In the genomic region with DNA sequence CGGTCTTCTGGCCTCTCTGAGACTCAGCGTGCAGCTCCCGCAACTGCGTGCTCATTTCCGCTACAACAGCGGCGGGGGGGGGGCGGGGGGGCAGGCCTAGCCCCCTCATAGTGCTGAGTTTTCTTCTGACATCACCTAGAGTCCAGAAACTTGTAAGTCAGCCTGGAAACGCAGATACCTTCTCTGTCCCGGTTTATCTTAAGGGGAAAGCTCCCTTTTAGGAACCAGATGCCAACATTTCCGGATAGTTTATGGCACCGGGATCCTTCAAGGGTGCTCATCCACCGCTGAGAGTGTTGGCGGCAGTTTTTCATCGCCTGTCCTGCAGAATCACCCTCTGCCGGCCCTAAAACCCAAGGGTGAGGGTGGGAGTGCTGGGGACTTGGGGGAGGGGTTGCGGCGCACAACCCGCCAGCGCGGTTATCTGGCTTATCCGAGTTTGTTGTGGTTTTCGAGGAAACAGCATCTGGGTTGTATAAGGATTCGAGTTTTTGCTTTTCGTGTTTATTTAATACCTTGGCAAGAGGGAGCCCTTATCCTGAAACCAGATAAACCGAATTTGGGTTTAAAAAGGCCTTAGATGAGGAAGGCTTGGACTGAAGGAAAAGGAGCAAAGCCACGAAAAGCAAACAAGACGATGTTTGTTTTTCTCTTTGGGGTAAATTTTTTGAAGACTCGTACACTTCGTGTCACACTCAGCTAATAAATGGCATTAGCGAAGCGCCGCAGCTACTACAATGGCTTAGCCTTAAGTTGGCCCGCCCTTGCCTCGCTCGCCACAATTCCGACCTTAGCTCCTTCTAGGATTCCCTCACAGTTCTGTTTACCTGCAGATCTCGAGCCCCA, we compare ENCODE assay signal across 7 mouse cellular contexts. TPM values are rescaled to one million over a fixed set of nuclear protein-coding genes. Genes with fewer than 3 reads are reported as not detected.
DNase-seq lines count a peak whose midpoint lies in the region; ATAC-seq and TF ChIP-seq lines count a peak whose summit lies in the region.

No protein-coding gene starts in this region.

- no peak overlapping the region for H3K27ac ChIP-seq in ES-E14 (ENCODE audit: insufficient read depth, low read depth, low read length, poor library complexity, severe bottlenecking)
- H3K27ac ChIP-seq in heart, embryonic 13.5 days (replicated peaks) = peak overlapping the region; percentile 98
- peak overlapping the region; percentile 98 for H3K27ac ChIP-seq in stomach, postnatal 0 days (replicated peaks)

- H3K4me3 ChIP-seq in ES-E14 (ENCODE audit: insufficient read depth in 1 of 2, low read depth in 1 of 2, low read length in 2 of 2, poor library complexity in 1 of 2, severe bottlenecking in 1 of 2) = peak overlapping the region; percentile 60 to 62
- peak overlapping the region; percentile 86 for H3K4me3 ChIP-seq in heart, embryonic 13.5 days
- H3K4me3 ChIP-seq in stomach, postnatal 0 days (ENCODE audit: low read depth, low read length) = peak overlapping the region; percentile 60

- H3K9ac ChIP-seq in ES-E14 (ENCODE audit: insufficient read depth, low read depth, low read length, poor library complexity, severe bottlenecking) = 0 out of 2 replicates have a peak overlapping the region, but pooled peaks have one; percentile 26
- peak overlapping the region; percentile 93 for H3K9ac ChIP-seq in heart, embryonic 13.5 days
- H3K9ac ChIP-seq in stomach, postnatal 0 days (ENCODE audit: low read length) = peak overlapping the region; percentile 82

- H3K9me3 ChIP-seq in ES-E14 (ENCODE audit: control insufficient read depth, insufficient read depth, low read depth, low read length) = no peaks in the 10 kb centered on the region
- H3K9me3 ChIP-seq in heart, embryonic 13.5 days = no peaks in the 10 kb centered on the region
- no peaks in the 10 kb centered on the region for H3K9me3 ChIP-seq in stomach, postnatal 0 days (ENCODE audit: control insufficient read depth, low read length)

- H3K4me2 ChIP-seq in heart, embryonic 13.5 days = peak overlapping the region; percentile 88
- peak overlapping the region; percentile 91 for H3K4me2 ChIP-seq in stomach, postnatal 0 days (replicated peaks; ENCODE audit: low read depth)

- in situ Hi-C loops in ES-E14 (cut with MboI; ENCODE audit: low sequenced_read_pairs in 2 of 2, unreplicated experiment in 2 of 2) = loop anchor here in 1 of 2 experiments (25.0 kb wide), 3 partner anchors 313 to 1188 kb away; no protein-coding TSS in a partner anchor

- whole genome bisulfite sequencing in heart, embryonic 13.5 days = under 1% methylated on average over 38 of the region's 38 CpGs
- WGBS in stomach, postnatal 0 days = 1% methylated on average over 38 of the region's 38 CpGs

- peak; percentile 23 for DNase-seq in B cell, adult 2 months
- no peak for DNase-seq in ES-E14 (ENCODE audit: low read depth, low spot score)
- DNase-seq in embryo, embryonic 9.5 days (ENCODE audit: extremely low spot score) = peak; percentile 91
- DNase-seq in kidney, postnatal 10 days = peak; percentile 68
- DNase-seq in lung, postnatal 36 days = peak; percentile 54
- peak; percentile 51 for DNase-seq in stomach, postnatal 0 days (ENCODE audit: low spot score)

- peaks cover 2 to 10% of the 10 kb centered on the region in 2 experiments; a peak in 2 of 4 replicates for H3K4me1 ChIP-seq in ES-E14 (ENCODE audit: control insufficient read depth in 2 of 2, insufficient read depth in 2 of 2, low read length in 2 of 2, poor library complexity in 1 of 2)
- H3K4me1 ChIP-seq in heart, embryonic 13.5 days = peaks cover 36% of the 10 kb centered on the region
- H3K4me1 ChIP-seq in stomach, postnatal 0 days (replicated peaks; ENCODE audit: control insufficient read depth, insufficient read depth) = peaks cover 8% of the 10 kb centered on the region; the same call in 1 of the 2 replicates

- no peak for ATAC-seq in heart, embryonic 13.5 days (ENCODE audit: extremely low read depth, insufficient number of reproducible peaks, low FRiP score, low TSS enrichment)
- ATAC-seq in stomach, postnatal 0 days (ENCODE audit: low FRiP score, low TSS enrichment) = no peak

- TF ChIP-seq CTCF in stomach, postnatal 0 days (IDR thresholded peaks at IDR 0.05; ENCODE audit: low read depth) = no peak

- no peaks in the 10 kb centered on the region for H3K36me3 ChIP-seq in ES-E14 (ENCODE audit: control insufficient read depth, insufficient read depth, low read length, poor library complexity, severe bottlenecking)
- no peaks in the 10 kb centered on the region for H3K36me3 ChIP-seq in heart, embryonic 13.5 days
- H3K36me3 ChIP-seq in stomach, postnatal 0 days (ENCODE audit: control insufficient read depth, insufficient read depth, low read length) = no peaks in the 10 kb centered on the region

- no peaks in the 10 kb centered on the region for H3K27me3 ChIP-seq in heart, embryonic 13.5 days (replicated peaks)
- no peaks in the 10 kb centered on the region for H3K27me3 ChIP-seq in stomach, postnatal 0 days (ENCODE audit: control insufficient read depth, insufficient read depth, low read length)

- TF ChIP-seq EP300 in stomach, postnatal 0 days (optimal IDR thresholded peaks at IDR 0.05) = no peak

TF ChIP-seq in ES-E14, 5 proteins besides CTCF, POLR2A, EP300 and RAD21:
- no peak for TF ChIP-seq ZC3H11A (IDR thresholded peaks at IDR 0.05; ENCODE audit: borderline replicate concordance, low read depth, low read length)
- TF ChIP-seq MAFK (IDR thresholded peaks at IDR 0.05; ENCODE audit: insufficient read depth, low read depth, low read length) = no peak
- no peak for TF ChIP-seq HCFC1 (IDR thresholded peaks at IDR 0.05; ENCODE audit: borderline replicate concordance, insufficient read depth, low read length)
- no peak for TF ChIP-seq CHD2 (IDR thresholded peaks at IDR 0.05; ENCODE audit: low read depth, low read length)
- no peak for TF ChIP-seq ZNF384 (IDR thresholded peaks at IDR 0.05; ENCODE audit: low read depth, low read length)

RNA-seq across cellular contexts. Expression of a gene that starts 2.8 kb away (rescaled TPM):
- 8.8 and 14.5 TPM in 2 replicates for total RNA-seq in ES-E14 (2012; rRNA removed)
- 255 and 280 TPM in 2 replicates for polyA plus RNA-seq in heart, embryonic 13.5 days (2015; fragmentation: Nextera tagmentation; extraction: Ambion mirVana)
- polyA plus RNA-seq in stomach, postnatal 0 days (2015; fragmentation: Nextera tagmentation; extraction: Ambion mirVana) = 315 and 330 TPM in 2 replicates

Comparison
In these comparisons a context has a peak if more than half of its experiments do, and no peak if none do; other contexts are left out.
1. H3K9ac ChIP-seq: peak in every context shown above with its lines; median percentile 93 in heart, embryonic 13.5 days; 82 in stomach, postnatal 0 days; 26 in ES-E14.